Comparison of ENCODE assay signal across 8 mouse cellular contexts in the genomic region with DNA sequence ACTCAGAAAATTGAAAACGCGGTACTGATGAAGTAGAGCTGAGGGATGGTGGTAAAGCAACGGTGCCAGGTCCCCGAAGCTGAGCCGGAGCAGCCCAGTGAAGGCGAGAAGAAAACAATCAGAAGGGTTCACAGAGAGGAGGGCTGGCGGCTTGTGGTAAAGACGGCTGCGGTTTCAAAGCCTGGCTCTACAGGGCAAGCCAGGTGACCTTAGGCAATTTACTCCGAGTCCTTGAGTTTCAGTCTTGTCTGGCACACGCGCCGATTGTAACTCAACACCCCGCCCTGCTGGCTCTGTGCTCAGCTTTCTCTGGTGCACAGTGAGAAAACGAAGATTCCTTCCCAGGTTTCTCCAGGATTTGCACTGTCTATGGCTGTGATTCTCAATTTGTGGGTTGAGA. TPM values are rescaled to one million over a fixed set of nuclear protein-coding genes. Genes with fewer than 3 reads are reported as not detected.
DNase-seq lines count a peak whose midpoint lies in the region; ATAC-seq lines count a peak whose summit lies in the region.
"Had no signal": no experiment of that assay in that cellular context is flagged by ENCODE, and none has a peak within 500 bp of the region (broad histone marks: within the 10 kb centered on the region; RNA-seq: fewer than 3 reads in every experiment).

No protein-coding gene starts in this region.

- DNase-seq in urinary bladder, postnatal 14 days (ENCODE audit: low spot score): peak; percentile 46
- no peak for DNase-seq in urinary bladder, adult 2 months (ENCODE audit: low spot score)
- peak; percentile 23 for DNase-seq in kidney, postnatal 10 days
- DNase-seq in T-cell, adult 2 months (ENCODE audit: low spot score): no peak
- DNase-seq in cerebellum, postnatal 36 days: no peak
- no peak for DNase-seq in heart, postnatal 25 days (ENCODE audit: low spot score)

- no peaks in the 10 kb centered on the region for H3K27me3 ChIP-seq in embryonic facial prominence, embryonic 13.5 days

- 0 out of 2 replicates have a peak overlapping the region, but pooled peaks have one; percentile 17 for H3K4me3 ChIP-seq in embryonic facial prominence, embryonic 13.5 days

- peak overlapping the region; percentile 50 for H3K4me2 ChIP-seq in embryonic facial prominence, embryonic 13.5 days

- ATAC-seq in embryonic facial prominence, embryonic 13.5 days (ENCODE audit: insufficient number of reproducible peaks, insufficient read depth, low FRiP score, low TSS enrichment, low read depth): 0 out of 2 replicates have a peak, but pooled peaks have one; percentile 35

- intact Hi-C loops in heart, postnatal 25 days (cut with DNase I): no loop called here

- no peaks in the 10 kb centered on the region for H3K36me3 ChIP-seq in embryonic facial prominence, embryonic 13.5 days

- H3K4me1 ChIP-seq in embryonic facial prominence, embryonic 13.5 days: peaks cover 21% of the 10 kb centered on the region

- H3K9me3 ChIP-seq in embryonic facial prominence, embryonic 13.5 days: no peaks in the 10 kb centered on the region

- H3K9ac ChIP-seq in embryonic facial prominence, embryonic 13.5 days: 0 out of 2 replicates have a peak overlapping the region, but pooled peaks have one; percentile 4

- WGBS in embryonic facial prominence, embryonic 13.5 days: 16% methylated on average over 15 of the region's 15 CpGs

- H3K27ac ChIP-seq in embryonic facial prominence, embryonic 13.5 days: no peak overlapping the region

RNA-seq across cellular contexts. Expression of a gene that starts 22.3 kb away (rescaled TPM):
- 7.9 and 9.9 TPM in 2 replicates for polyA plus RNA-seq in urinary bladder, adult 2 months (2012; rRNA removed)
- polyA plus RNA-seq in embryonic facial prominence, embryonic 13.5 days (2015; fragmentation: Nextera tagmentation; extraction: Ambion mirVana): 0.51 and 0.54 TPM in 2 replicates
- total RNA-seq in heart, postnatal 25 days (2021): not detected
- polyA plus RNA-seq: heart, postnatal 0 days had no signal

RNA-seq across cellular contexts. Expression of a gene that starts 22.4 kb away (rescaled TPM):
- polyA plus RNA-seq in urinary bladder, adult 2 months (2012; rRNA removed): 9.3 and 16.9 TPM in 2 replicates
- polyA plus RNA-seq in embryonic facial prominence, embryonic 13.5 days (2015; fragmentation: Nextera tagmentation; extraction: Ambion mirVana): 26.5 and 29.6 TPM in 2 replicates
- total RNA-seq in heart, postnatal 25 days (2021): 1 to 10 TPM; 8.2 to 9.1 TPM

Comparison
In these comparisons a context has a peak if more than half of its experiments do, and no peak if none do; other contexts are left out.
1. DNase-seq: peak in urinary bladder, postnatal 14 days (single experiment) and kidney, postnatal 10 days (single experiment); none in urinary bladder, adult 2 months (single experiment), T-cell, adult 2 months (single experiment), cerebellum, postnatal 36 days (0 of 2) and heart, postnatal 25 days (single experiment).